Comparison of ENCODE assay signal across 9 mouse cellular contexts in the genomic region with DNA sequence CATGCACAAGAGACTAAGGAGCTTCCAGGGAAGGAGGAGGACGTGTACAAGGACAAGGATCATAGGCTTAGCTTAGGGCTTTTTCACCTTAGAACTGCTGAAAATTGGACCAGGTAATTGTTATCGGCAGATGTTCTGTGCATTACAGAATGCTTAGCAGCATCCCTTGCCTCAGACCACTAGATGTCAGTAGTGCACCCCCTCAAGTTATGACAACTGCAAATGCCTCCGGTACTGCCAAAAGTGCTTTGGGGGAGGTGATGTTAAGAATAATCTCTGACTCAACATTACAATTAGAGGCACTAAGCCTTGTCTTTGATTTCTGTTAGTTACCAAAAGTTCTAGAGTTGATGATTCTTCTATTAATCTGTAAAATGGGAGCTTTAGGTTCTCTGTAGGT. TPM values are rescaled to one million over a fixed set of nuclear protein-coding genes. Genes with fewer than 3 reads are reported as not detected.
A peak's percentile ranks its signal among the peaks of the same experiment; 100 is the strongest.
DNase-seq lines count a peak whose midpoint lies in the region; ATAC-seq and TF ChIP-seq lines count a peak whose summit lies in the region.
"Had no signal": no experiment of that assay in that cellular context is flagged by ENCODE, and none has a peak within 500 bp of the region (broad histone marks: within the 10 kb centered on the region; RNA-seq: fewer than 3 reads in every experiment).

No protein-coding gene starts in this region.

- peak; percentile 3 for DNase-seq in kidney, adult 9 months
- DNase-seq in kidney, postnatal 25 days: no peak
- DNase-seq in CH12.LX (ENCODE audit: extremely low read depth) (no peak), ZHBTc4 (ENCODE audit: low read depth, low spot score) (peak; percentile 44)
- DNase-seq in fibroblast of lung, adult 2 months (ENCODE audit: low read depth): peak; percentile 4
- DNase-seq in right cerebral cortex, postnatal 4 days: peak; percentile 3
- DNase-seq in gastrocnemius, postnatal 10 days: no peak

- TF ChIP-seq EP300 in CH12.LX (IDR thresholded peaks at IDR 0.05; ENCODE audit: low read length): no peak

- no peak overlapping the region for H3K4me2 ChIP-seq in CH12.LX (ENCODE audit: insufficient read depth, low read depth, poor library complexity, severe bottlenecking)

- H3K9ac ChIP-seq in CH12.LX (ENCODE audit: insufficient read depth, low read depth): no peak overlapping the region

- no peaks in the 10 kb centered on the region for H3K79me2 ChIP-seq in CH12.LX (replicated peaks; ENCODE audit: control insufficient read depth, extremely low read depth, insufficient read depth, poor library complexity, severe bottlenecking)

- H3K36me3 ChIP-seq in CH12.LX (replicated peaks in 1 of 2; ENCODE audit: control insufficient read depth in 1 of 2, insufficient read depth in 1 of 2, low read length in 1 of 2): no peaks in the 10 kb centered on the region

- TF ChIP-seq CTCF in CH12.LX (conservative IDR thresholded peaks at IDR 0.05 in 1 of 2, IDR thresholded peaks at IDR 0.05 in 1 of 2; ENCODE audit: low read depth in 2 of 2, low read length in 2 of 2): peak in 1 of 2 experiments; percentile 56; a peak in 2 of 4 replicates

- H3K27me3 ChIP-seq in CH12.LX (replicated peaks): no peaks in the 10 kb centered on the region

- no peak for ATAC-seq in monocyte, adult 5-6 weeks (replicated peaks; ENCODE audit: insufficient number of reproducible peaks, low FRiP score, low TSS enrichment, poor library complexity, severe bottlenecking)

- in situ Hi-C loops in CH12.LX (cut with MboI; ENCODE audit: low pct_ligation_motif_present, low pct_unique_long_range_greater_than_20kb, low sequenced_read_pairs): no loop called here

- dilution Hi-C loops in CH12.LX (cut with MboI; ENCODE audit: extremely low pct_ligation_motif_present, extremely low pct_unique_long_range_greater_than_20kb, low sequenced_read_pairs): no loop called here

- no peaks in the 10 kb centered on the region for H3K9me3 ChIP-seq in CH12.LX (replicated peaks; ENCODE audit: low read length)

- no peak overlapping the region for H3K27ac ChIP-seq in CH12.LX (ENCODE audit: insufficient read depth, low read depth)

- TF ChIP-seq RAD21 in CH12.LX (IDR thresholded peaks at IDR 0.05; ENCODE audit: low read depth, low read length): peak; percentile 49

- no peaks in the 10 kb centered on the region for H3K4me1 ChIP-seq in CH12.LX (ENCODE audit: control insufficient read depth in 1 of 2, insufficient read depth in 2 of 2)

- no peak overlapping the region for H3K4me3 ChIP-seq in CH12.LX (replicated peaks in 1 of 3; ENCODE audit: low read depth in 2 of 3, low read length in 2 of 3, poor library complexity in 1 of 3)

- no peak for TF ChIP-seq POLR2A in CH12.LX (IDR thresholded peaks at IDR 0.05; ENCODE audit: low read depth, low read length)

TF ChIP-seq in CH12.LX, 34 proteins besides CTCF, POLR2A, EP300 and RAD21:
- TF ChIP-seq SMC3 (IDR thresholded peaks at IDR 0.05; ENCODE audit: low read depth, low read length) (peak; percentile 59), IRF4 (IDR thresholded peaks at IDR 0.05; ENCODE audit: low read depth, low read length) (no peak)

RNA-seq across cellular contexts. Expression of gene Ldoc1, which starts 56.2 kb away (rescaled TPM):
- total RNA-seq in CH12.LX (2012; rRNA removed) (not detected in 2 replicates), CH12.LX (2014; rRNA removed) (not detected in 2 replicates)
- not detected in 2 replicates for polyA plus RNA-seq in CH12.LX (2012; ENCODE audit: insufficient read length, low read depth)
- total RNA-seq in gastrocnemius, postnatal 10 days (2021): not detected
- total RNA-seq in monocyte, adult 5-6 weeks (2017): not detected in 3 replicates
- polyA plus RNA-seq: large intestine, adult 2 months had no signal

Comparison
In these comparisons a context has a peak if more than half of its experiments do, and no peak if none do; other contexts are left out.
1. DNase-seq: peak in kidney, adult 9 months (single experiment), ZHBTc4 (single experiment), fibroblast of lung, adult 2 months (single experiment) and right cerebral cortex, postnatal 4 days (single experiment); none in kidney, postnatal 25 days (0 of 2), CH12.LX (single experiment) and gastrocnemius, postnatal 10 days (single experiment).